Mouse (Mus musculus): ENCODE measurements around the gene Pttg1. TPM values are rescaled to one million over a fixed set of nuclear protein-coding genes. Genes with fewer than 3 reads are reported as not detected.

Pttg1 gene
- total RNA-seq, 2 experiments from 2014 or later: 20.6 to 26.4 TPM

GRCm38 (mm10) chr11:43374956-43375355 is 51.1 kb downstream of the Pttg1 start:
- no peak for DNase-seq

- DNase-seq: no peak
Observed at GRCm38 (mm10) chr11:43373367-43373766, 52.7 kb downstream of the Pttg1 start.

GRCm38 (mm10) chr11:43371807-43372206 is 54.2 kb downstream of the Pttg1 start:
- no peak for DNase-seq

Small RNA genes within 50 kb of the gene (microRNA-seq; reads per million reads assigned to microRNA genes)
- 593 to 818 reads per million in 2 experiments for gene Mir146

Other genes starting within 250 kb of the Pttg1 start
- gene Slu7, start 7.5 kb upstream of the Pttg1 start, total RNA-seq (2021): 10 to 100 TPM; 59.6 to 60.1 TPM
- 1 to 10 TPM; 1.2 to 1.6 TPM for gene C1qtnf2, start 48.0 kb upstream of the Pttg1 start, total RNA-seq (2021)
- gene Ccnjl, start 102.5 kb upstream of the Pttg1 start, total RNA-seq (2021): 10 to 100 TPM in 1 of 2 experiments, 1 to 10 TPM in 1; 8.3 to 11.3 TPM
- gene 4933415A04Rik, start 160.8 kb upstream of the Pttg1 start, total RNA-seq (2021): 1 to 10 TPM; 1.3 to 2.5 TPM
- gene Fabp6, start 175.3 kb upstream of the Pttg1 start, total RNA-seq (2021): not detected

All from layer of hippocampus, postnatal 36 days (tissue).